Mouse (Mus musculus): Measurements from ENCODE around the gene Tmem63c.

Gene Tmem63c

DNA sequence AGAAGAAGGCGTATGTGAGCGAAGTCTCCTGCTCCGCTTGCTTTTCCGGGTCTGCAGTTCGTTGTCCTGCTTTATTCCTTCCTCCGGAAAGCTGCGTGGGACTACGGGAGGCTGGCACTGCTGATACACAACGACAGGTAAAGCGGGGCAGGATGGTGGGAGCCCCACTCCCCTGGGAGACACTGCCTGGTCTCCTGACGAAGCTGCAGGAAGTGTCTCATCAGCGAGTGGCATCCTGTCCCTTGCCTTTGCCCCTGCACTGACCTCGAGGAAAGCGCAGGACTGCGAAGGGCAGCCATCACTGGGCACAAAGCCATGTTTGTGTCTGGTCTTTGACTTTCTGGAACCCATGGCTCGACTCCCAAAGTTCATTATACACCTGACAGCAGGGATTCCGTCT is 35.9 kb downstream of the Tmem63c start:
- DNase-seq = no peak

DNA sequence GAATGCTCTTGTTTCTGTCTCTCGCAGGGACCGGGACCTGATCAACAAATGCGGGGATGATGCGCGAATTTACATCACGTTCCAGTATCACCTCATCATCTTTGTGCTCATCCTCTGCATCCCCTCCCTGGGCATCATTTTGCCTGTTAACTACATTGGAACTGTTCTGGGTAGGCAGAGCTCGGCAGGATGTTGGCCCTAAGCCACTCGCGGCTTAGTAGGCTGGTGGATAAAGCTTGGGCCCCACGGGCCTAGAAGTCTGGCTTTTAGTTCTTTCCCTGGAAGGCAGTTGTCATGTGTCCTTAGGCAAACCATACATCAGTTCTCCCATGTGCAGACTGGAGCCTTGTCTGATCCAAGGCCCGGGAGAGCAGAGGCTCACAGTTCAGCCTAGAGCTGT is 44.3 kb downstream of the Tmem63c start:
- no peak for DNase-seq

- DNase-seq = no peak
Measured at GRCm38 (mm10) chr12:87066429-87066828, 45.3 kb downstream of the Tmem63c start.

GRCm38 (mm10) chr12:87070520-87070919 is 49.4 kb downstream of the Tmem63c start:
- DNase-seq = no peak

GRCm38 (mm10) chr12:87076610-87077009 is 55.5 kb downstream of the Tmem63c start:
- no peak for DNase-seq

DNA sequence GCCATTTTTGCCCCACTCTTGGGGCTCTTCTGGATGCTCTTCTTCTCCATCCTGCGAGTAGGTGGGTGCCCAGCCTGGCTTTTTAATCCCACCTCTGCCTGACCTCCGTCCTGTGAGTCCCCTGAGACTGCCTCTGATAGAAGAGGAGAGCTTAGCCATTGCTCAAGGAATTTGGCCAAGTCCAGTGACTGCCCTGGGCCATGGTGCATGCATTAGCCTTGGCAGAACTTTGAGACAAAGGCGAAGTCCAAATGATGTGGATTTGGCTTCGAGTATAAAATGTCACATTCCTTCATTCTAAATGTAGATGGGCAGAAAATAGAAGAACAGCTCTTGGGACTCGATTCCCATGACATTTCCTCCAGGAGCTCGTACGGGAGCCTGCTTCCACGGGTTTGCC is 61.7 kb downstream of the Tmem63c start:
- no peak for DNase-seq

DNA sequence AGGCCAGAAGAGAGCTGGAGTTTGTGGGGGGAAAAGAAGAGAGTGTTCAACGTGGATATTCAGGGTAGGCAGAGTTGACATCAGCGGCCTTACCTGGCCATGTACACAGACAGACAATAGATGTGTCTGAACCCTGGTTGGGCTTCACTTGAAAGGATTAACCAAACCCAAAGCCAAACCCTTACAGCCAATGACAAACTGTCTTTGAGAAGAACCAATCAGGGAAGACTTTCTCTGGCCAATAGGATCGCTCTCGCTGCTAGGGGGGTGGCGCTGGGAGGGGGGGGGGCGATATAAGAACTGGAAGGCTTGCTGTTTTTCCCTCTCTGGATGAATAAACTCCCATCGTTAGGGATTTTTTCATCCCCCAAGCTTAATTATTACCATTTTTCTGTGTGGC is 66.1 kb downstream of the Tmem63c start:
- no peak for DNase-seq

- DNase-seq = peak; percentile 59
Measured at GRCm38 (mm10) chr12:87088331-87088730, 67.2 kb downstream of the Tmem63c start.

DNA sequence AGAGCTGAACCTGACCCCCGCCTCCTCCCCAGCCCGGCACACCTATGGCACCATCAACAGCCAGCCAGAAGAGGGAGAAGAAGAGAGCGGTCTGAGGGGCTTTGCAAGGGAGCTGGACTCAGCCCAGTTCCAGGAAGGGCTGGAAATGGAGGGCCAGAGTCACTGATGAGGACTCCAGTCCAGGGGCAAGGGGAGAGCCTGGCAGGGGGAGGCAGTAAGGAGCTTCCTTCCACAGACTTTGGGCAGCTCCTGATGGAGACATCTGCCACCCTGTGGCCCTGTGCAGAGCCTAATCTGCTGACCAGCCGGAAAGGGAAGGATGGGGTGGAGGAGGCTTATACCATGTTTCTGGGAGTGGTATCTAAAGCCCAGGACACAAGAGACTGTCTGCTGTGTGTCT is 68.1 kb downstream of the Tmem63c start:
- DNase-seq = no peak

GRCm38 (mm10) chr12:87089701-87090100 is 68.6 kb downstream of the Tmem63c start:
- DNase-seq = no peak

- peak; percentile 23 for DNase-seq
Measured at GRCm38 (mm10) chr12:87091916-87092315, 70.8 kb downstream of the Tmem63c start.

GRCm38 (mm10) chr12:87093249-87093648 is 72.1 kb downstream of the Tmem63c start:
- DNase-seq = no peak

DNA sequence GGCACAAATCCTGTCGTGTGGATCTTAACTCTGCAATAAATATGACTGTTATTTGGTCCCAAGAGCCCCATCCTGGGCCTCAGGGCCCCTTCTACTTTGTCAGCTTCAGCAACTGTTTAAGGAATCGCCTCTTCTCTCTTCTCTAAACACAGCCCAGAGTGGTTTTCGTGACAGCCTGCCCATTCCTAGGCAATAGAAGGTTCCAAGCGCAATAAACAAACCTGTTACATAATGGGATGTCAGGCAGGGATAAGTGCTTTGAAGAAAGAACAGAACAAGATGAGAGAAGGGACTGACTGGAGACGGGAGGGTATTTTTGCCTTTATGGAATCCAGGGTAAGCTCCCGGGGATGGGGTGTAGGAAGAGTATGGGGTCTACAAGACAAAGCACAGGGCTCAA is 72.5 kb downstream of the Tmem63c start:
- no peak for DNase-seq

DNA sequence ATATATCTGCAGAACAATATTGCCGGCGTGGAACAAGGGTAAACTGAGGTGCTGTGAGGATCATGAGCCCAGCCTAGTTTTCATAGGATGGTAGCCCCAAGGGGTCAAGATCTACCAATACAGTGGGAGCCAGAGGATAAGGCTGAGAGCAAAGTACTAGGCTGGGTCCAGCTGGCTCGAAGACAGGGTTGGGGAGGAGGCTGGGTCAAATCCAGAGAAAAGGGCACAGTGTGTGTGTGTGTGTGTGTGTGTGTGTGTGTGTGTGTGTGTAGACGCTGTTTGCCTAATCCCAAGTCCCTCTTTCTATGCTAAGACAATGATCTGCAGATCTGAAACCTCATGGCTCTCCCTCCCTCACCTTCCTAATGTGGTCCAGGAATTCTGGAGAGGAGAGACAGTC is 79.2 kb downstream of the Tmem63c start:
- no peak for DNase-seq

GRCm38 (mm10) chr12:87102165-87102631 is 81.1 kb downstream of the Tmem63c start, which contains the start of gene Ngb:
TSS of gene Ngb (minus strand) at chr12:87102539.
- no peak for DNase-seq

DNA sequence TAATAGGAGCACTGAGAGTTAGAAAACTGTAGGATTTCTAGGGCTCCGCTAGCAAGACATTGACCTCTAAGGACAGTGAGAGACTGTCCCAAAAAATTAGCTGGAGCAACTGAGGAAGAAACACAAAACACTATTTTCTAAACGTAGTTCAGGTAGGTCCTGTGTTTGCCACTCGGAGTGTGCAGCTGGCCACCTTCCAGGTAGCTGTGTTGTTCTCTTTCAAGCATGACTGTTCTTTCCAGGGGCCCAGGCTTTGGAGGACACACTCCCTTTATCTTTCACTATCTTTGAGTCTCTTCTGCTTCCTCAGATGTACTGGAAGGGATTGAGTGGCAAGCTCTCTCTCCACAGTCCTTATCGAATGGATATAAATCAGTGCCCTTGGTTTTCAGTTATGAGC is 82.3 kb downstream of the Tmem63c start:
- no peak for DNase-seq

DNA sequence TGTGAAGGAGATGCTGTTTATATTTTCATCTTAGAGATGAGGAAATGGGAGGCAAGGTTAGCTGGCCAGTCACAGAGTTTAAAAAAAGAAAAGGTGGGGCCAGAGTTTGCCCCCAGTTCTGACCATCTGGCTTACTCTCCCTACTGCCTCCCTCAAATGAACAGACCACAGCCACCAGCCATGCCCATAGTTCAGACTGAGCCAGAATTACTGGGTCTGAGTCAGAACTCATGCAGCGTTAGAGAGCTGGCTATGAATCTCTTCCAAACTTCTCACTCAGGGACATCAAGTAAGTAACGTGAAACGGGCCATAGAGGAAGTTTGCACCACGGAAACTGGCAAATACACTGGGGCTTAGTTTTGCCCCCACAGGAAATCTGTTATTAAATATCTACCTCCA is 83.7 kb downstream of the Tmem63c start:
- no peak for DNase-seq

GRCm38 (mm10) chr12:87107357-87107977 is 86.3 kb downstream of the Tmem63c start:
- DNase-seq = no peak

GRCm38 (mm10) chr12:87121918-87122589 is 100.9 kb downstream of the Tmem63c start:
- no peak for DNase-seq

DNA sequence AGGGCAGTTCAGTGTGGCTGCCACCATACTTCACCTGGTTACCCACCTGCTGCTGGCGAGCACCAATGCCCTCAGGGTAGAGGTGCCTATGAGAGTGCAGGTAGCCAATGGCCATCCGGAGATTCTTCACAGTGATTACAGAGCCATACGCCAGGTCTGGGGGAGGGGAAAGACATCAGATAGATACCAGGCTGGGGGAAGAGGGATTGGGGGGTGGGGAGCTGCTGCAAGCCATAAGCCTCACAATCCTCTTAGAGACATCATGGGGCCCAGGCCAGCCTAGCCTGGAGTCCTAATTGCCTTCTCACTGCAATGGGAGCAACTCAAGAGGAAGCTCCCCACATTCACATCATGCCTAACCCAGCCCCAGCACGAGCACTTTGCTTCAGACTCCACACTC is 106.1 kb downstream of the Tmem63c start:
- DNase-seq = no peak

GRCm38 (mm10) chr12:87130224-87130623 is 109.1 kb downstream of the Tmem63c start:
- no peak for DNase-seq

- no peak for DNase-seq
Measured at GRCm38 (mm10) chr12:87131181-87131580, 110.0 kb downstream of the Tmem63c start.

GRCm38 (mm10) chr12:87131619-87132018 is 110.5 kb downstream of the Tmem63c start:
- peak; percentile 69 for DNase-seq

- DNase-seq = no peak
Measured at GRCm38 (mm10) chr12:87132210-87132609, 111.1 kb downstream of the Tmem63c start.

- DNase-seq = no peak
Measured at GRCm38 (mm10) chr12:87132784-87133183, 111.6 kb downstream of the Tmem63c start.
